Mouse (Mus musculus) left cerebral cortex, postnatal 36 days (tissue): ENCODE data around the gene 1810009A15Rik. TPM values are rescaled to one million over a fixed set of nuclear protein-coding genes. Genes with fewer than 3 reads are reported as not detected.
A peak's percentile ranks its signal among the peaks of the same experiment; 100 is the strongest.

Experiments used
- DNase-seq, 2 experiments: peaks; one replicate each; pipeline ENCODE4 v3.0.0; 2021 to 2022; ENCODE audit warnings: low spot score in 2 of 2, mixed read lengths in 1 of 2
- intact Hi-C: fragments of 180-260 bp; cut with DNase I; formaldehyde crosslinking; loops from one replicate; pipeline ENCODE4 v1.15.1; 2025
- total RNA-seq, 2 experiments: library from RNA; stranded (reverse); gene quantifications; 2 replicates each; pipeline ENCODE4 v1.2.3; 2021

Gene 1810009A15Rik
- total RNA-seq, 2 experiments from 2014 or later: 21.6 to 26.6 TPM

DNA sequence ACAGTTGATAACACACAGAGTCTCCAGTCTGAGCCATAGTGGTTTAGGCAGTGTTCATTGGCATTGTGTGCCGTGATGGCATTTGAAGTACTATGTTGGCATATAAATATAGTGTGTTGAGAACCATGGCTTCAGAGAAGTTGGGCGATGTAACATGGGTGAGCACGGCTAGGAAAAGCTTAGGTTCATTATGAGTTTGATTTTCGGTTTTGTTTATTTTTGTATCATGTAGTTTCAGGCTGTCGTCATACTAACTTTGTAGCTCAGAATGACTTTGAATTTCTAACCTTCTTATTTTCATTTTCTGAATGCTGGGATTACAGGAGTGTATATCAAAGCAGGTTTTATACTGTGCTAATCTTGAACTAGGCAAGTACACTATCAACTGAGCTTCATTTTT, 14.8 kb downstream of the 1810009A15Rik start:
- intact Hi-C loops: no loop called here
- no peak for DNase-seq

DNA sequence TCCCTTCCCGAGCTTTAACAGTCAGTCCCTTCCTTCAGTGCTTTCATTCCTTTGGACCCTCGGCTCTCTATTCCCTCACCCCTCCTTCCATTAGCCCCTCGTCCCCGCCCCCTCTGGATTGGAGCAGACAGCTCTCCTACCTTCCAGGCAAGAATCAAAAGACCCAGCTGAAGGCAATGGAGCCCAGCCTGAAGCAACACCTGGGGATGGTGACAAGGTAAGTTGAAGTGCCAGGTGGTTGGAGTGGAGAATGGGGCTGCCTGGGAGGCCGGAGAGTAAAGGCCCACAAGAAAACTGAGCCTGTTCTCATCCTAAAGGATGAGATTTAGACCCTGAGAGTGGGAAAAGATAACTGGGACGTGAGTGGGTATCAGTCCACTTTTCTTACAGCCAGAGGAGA, 19.9 kb downstream of the 1810009A15Rik start:
- no peak for DNase-seq
- intact Hi-C loops: no loop called here

DNA sequence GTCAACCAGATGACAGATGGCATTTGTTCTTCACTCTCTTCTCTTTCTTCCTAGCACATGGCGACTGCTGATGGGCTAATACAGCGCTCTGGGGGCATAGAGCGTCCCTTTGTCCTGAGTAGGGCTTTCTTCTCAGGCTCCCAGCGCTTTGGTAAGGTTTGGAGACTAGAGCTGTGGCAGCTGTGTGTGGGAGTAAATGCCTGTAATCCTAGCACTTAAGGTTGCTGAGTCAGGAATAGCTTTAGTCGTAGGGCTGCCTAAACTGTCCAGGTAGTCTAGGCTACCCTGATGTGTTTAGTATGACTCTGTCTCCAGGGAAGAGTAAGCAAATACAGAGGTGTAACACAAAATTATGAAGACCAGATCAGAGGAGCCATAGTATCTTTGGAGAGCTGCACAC, 23.2 kb downstream of the 1810009A15Rik start:
- DNase-seq: no peak
- intact Hi-C loops: no loop called here

DNA sequence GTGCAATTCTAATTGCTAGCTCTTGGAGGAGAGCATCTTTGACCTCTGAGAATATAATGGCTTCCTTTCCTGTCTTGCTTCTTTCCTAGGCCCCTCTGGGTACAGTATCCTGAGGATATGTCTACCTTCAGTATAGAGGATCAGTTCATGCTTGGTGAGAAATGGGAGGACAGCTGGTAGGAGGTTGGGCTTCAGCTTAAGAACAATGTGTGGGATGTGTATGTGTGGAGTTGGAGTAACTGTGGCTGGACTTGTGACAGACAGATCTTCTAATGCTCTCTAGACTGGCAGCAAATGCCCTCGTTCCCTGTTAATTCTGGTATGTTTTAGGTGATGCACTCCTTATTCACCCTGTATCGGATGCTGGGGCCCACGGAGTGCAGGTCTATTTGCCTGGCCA, 25.6 kb downstream of the 1810009A15Rik start:
- peak; percentile 46 to 52 for DNase-seq
- intact Hi-C loops: no loop called here

DNA sequence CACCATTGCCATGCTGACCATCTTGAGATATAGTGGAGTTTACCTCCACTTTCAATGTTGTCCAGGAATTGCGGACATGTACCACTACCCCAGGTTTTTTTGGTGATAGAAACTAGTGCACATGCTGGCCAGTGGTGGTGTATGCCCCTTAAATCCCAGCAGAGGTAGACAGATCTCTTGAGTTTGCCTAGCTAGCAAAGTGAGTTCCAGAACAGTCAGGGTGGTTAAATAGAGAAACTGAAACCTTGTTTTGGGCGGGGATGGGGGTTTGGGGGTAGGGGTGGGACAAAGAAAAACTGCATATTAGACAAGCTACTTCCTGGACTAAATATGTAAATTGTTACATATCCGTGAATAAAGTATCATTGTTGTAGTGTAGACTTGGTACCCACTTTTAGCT, 30.3 kb downstream of the 1810009A15Rik start:
- DNase-seq: no peak
- intact Hi-C loops: loop anchor here (2.0 kb wide), 1 partner anchor 20 kb away; the partner anchor contains the start of gene Ganab

DNA sequence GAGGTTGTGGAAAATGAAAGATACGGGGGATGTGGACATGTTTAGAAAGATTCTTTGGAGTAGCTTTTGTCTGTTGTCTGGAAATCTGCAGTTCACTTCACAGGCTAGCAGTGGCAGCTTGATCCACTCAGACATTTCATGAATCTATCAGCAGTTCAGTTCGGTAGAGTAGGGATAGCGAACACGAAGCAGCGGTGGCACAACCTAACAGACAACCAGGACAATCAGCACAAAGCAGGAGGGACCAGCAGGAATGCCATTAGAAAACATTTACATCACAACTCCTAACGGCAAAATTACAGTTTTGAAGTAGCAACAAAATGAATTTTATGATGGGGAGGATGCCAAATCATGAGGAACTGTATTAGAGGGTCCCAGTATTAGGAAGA, 31.0 kb downstream of the 1810009A15Rik start:
- DNase-seq: no peak
- intact Hi-C loops: loop anchor here (2.0 kb wide), 1 partner anchor 21 kb away; the partner anchor contains the start of gene Ganab

DNA sequence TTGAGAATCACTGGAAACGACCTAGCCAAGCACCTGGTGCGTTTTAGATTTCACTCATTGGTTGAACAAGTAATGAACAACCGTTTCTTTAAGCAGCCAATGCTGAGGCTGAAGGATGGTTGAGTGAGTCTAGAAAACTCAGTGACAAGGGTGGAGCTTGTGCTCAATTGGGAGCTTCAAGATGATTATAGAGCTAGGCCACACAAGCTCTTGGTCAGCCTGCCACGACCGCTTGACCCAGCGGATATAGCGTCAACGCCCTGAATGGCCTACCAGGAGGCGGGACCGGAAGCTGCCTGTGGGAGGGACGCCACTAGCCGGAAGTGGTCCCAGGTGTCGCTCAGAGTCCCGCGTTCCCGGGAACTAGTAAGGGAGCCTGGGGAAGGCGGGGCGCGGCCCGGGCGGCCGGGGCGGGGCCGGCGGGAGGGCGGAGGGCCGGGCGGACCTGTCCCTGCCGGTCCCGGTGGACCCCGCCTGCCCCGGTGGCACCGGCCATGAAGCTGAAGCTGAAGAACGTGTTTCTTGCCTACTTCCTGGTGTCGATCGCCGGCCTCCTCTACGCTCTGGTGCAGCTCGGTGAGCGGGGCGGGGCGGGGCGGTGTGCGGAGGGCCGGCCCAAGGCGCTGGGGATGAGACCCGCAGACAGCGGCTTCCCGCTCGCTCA, 31.6 kb downstream of the 1810009A15Rik start, which contains the start of gene B3gat3:
TSS of gene B3gat3 (plus strand) at position 302 of the 664 bp plus-strand sequence.
- DNase-seq: peak; percentile 96 to 97
- intact Hi-C loops: no loop called here

DNA sequence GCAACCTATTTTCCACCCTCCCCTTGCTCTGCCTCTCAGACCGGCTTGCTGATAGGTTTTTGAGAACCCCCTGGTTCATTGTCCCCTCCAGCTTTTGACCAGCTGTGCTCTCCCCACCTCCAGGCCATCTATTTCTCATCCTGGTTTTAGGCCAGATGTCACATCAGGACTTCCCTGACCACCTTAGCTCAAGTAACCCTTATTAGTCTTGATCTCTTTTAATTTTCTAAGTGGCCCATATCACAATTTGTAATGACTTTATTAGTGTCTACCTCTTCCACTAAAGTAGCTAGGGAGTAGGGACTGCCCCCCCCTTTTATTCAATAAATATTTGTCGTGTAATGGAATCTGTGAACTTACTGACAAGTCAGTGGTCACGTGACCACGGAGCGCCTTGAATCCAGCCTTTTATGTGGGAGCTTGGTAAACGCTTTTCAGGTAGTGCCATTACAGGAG, 32.2 kb downstream of the 1810009A15Rik start:
- intact Hi-C loops: no loop called here
- no peak for DNase-seq

DNA sequence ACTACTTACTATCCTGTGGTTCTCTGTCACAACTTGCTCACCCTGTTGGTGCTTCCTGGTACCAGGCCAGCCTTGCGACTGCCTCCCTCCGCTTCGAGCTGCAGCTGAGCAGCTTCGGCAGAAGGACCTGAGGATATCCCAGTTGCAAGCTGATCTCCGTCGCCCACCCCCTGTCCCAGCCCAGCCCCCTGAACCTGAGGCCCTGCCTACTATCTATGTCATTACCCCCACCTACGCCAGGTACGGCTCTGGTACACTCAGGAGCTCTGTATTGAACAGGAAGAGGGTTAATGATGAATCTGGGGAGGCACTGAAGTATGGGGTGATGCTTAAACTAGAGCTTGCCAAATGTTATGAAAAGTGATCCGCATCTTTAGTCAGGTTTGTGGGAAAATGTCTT, 33.1 kb downstream of the 1810009A15Rik start:
- intact Hi-C loops: no loop called here
- DNase-seq: no peak

DNA sequence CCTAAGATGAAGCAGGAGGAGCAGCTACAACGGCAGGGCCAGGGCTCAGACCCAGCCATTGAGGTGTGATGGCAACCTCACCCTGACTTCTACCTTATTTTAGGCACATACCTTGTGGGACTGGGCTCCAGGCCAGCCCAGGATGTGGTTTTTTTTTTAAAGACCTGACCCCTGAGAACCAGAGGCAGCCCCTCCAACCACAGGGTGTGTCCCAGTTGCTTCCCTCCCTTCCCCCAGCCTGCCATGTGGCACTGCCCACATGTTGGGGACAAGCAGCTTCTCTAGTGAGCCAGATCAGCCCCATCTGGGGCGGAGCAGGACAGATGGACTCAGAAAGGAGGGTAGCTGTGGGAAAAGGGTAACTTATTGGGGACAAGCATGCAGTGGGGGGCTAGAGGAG, 38.1 kb downstream of the 1810009A15Rik start:
- intact Hi-C loops: no loop called here
- DNase-seq: no peak

DNA sequence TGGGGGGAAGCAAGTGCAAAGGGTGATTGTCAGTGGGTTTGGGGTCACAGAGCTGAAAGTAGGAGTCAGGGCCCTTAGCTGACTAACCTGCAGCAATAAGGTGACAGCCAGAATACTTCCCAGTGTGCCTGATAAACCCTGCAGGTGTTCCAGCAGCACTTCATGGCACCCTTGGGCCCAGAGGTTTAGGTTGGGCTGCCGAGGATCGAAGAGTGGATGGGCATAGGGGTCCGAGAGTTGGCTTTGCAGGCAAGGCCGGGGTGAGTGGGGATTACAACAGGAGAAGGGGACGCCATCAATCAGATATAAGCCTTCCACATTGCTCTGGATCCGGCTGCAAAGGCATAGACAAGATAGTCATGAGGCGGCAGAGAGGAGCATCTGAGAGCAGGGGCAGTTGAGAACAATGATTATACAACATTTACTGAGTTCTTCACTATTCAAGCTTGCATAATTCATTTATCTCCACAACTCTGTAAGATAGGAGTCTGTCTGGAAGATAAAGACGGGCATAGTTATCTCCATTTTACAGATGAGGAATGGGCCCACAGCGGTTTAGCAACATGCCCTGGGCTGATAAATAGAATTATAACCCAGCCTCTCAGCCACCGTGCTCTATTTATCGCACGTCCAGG, 39.4 kb downstream of the 1810009A15Rik start:
- intact Hi-C loops: no loop called here
- no peak for DNase-seq

DNA sequence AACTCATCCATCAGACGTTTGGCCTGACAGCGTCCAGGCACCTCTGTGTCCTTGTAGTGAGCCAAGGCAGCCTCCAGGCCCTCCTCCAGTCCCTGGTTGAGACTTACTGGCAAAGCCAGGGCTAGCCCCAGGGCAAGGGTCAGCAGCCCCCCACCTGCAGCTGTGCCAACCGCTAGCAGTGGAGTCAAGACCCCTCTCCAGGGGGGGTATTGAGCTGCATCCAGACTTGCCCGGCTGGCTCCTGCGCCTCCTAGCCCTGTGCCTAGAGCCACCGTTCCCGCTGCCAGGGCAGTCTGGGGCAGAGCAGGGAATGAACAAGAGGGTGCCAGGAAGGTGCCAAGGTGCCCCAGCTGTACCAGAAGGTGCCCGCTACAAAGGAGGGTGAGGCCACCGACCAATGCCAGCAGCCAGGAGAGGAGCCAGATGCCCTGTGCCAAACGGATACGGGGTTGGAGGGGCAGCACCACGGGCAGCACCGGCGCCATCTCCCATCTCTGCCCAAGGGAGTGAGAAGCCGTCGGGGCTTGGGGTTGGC, 40.1 kb downstream of the 1810009A15Rik start:
- no peak for DNase-seq
- intact Hi-C loops: no loop called here

DNA sequence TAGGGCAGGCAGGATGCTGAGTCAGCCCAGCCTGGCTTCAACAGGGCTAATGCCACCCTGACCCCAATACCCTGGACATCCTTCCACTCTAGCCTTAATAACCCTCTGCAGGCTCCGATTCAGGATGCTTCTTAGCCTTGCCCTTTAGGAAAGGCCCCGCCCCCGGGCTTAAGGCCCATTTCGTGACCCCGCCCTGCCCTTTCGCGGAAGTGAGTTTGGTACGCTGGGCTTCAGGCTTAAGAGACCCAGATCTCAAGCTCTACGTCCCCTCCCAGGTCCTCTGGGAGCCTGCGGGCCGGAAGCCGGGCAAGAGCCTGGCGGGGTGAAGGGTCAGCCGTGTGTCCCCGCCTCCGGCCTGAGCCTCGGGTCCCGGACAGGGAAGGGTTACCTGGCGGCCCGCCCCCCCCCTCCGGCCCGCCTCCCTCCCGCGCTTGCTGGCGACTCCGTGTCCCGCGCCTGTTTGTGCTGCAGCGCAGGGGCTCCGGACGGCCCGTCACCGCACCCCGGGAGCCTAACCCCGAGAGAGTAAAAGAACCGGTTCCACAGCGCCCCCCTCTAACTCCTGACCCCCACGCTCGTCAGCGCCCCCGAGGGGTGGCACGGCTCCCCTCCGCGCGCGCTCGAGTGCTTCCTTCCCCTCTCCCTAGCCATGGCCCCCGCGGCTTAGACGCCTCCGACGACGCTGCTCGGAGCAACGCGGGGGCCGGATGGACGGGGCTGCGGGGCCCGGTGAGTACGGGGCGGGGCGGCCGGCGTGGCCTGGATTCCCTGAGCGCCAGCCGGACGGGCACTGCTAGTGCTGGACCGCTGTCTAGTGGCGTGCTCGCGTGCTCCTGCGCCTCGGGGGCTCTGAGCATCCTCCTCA, 40.8 kb downstream of the 1810009A15Rik start, which contains the start of the genes Rom1 and Eml3:
TSS of gene Rom1 (minus strand) at position 133 of the 865 bp plus-strand sequence.
TSS of gene Eml3 (plus strand) at position 329 of the 865 bp plus-strand sequence.
- peak; percentile 50 to 56 for DNase-seq
- intact Hi-C loops: no loop called here

DNA sequence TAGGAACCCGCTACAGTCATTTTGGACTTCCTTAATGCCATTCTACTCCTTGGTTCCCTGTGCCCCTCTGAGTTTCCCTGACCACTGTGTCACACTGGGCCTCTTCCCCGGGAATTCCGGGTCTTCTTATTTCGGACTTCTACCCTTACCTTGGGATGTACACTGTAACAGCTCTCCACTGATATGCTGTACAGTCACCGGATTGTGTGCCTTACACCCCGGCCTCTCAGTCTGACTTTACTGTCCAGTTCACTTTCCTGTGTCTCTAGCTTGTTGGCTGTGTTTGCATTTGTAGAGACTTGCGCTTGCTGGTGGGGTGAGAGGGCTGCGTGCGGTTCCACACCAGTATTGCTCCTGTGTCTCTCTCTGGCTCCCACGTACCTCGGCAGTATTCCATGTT, 41.5 kb downstream of the 1810009A15Rik start:
- intact Hi-C loops: no loop called here
- DNase-seq: no peak

DNA sequence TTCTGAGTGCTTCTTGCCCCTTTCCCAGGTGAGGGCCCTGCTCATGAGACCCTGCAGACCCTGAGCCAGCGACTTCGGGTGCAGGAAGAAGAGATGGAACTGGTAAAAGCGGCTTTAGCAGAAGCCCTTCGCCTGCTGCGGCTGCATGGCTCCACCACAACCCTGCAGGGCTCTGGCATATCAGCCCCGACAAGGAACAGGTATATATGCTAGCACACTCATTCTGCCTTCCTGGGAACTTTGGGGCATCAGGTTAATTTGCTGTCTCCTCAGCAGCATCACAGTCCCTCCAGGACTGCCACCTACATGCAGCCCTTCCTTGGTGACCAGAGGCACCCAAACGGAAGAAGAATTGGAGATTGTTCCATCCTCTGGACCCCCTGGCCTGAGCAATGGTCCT, 42.1 kb downstream of the 1810009A15Rik start:
- intact Hi-C loops: no loop called here
- no peak for DNase-seq

DNA sequence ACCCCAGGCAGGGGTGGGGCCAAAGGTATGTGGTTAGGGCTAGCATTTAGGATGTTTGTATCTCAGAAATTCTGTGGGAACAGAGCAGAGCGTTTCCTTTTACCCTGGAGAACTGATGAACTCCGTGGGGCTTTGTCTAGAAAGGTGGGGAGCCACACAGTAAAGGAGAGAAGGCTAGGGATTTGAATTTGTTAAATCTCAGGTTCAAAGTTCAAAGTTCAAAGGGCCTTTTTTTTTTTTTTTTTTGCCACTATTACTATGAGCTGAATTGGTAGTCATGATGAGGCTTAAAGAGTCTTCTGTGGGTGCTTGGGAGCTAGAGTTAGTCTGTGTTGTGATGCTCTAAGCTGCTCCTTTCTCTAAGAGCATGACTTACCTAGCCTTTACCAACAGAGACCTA, 48.1 kb downstream of the 1810009A15Rik start:
- intact Hi-C loops: no loop called here
- DNase-seq: no peak
